Mouse (Mus musculus): ENCODE measurements around the gene Tas2r134.

The Tas2r134 gene

DNA sequence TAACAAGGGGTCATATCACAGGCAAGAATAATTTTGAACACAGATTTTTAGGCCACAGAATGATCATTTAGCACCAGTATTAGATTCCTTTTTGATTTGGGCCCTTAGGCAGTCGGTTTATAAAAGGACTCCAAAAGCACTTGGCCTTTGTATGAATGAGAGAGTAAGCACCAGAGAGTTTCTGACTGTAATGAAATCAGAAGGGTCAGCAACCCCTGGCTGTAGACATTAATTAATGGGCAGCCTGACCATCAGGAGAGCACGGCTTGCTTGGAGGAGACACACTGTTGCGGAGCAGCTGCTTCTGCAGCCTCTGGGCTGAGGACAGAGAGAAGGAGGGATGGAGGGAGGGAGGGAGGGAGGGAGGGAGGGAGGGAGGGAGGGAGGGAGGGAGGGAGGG is 30.4 kb downstream of the Tas2r134 start:
- no peak for DNase-seq

DNA sequence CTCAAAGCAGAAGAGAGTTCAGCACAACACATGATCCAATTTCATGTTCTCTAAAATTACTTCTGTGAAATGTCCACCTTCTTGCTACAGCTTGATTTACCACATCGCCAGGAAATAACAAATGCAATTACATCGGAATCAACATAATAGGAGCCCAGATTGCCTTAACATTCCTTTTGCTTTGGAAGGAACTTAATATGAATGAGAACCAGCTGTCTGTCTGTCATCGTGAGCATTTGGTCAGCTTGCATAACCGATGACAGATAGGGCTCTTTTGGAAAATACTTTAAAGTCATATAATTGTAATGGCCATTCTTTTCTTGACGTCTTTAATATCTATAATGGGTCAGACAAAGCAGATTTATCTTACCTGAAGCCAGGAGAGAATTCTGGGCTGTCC is 31.0 kb downstream of the Tas2r134 start:
- DNase-seq: no peak

DNA sequence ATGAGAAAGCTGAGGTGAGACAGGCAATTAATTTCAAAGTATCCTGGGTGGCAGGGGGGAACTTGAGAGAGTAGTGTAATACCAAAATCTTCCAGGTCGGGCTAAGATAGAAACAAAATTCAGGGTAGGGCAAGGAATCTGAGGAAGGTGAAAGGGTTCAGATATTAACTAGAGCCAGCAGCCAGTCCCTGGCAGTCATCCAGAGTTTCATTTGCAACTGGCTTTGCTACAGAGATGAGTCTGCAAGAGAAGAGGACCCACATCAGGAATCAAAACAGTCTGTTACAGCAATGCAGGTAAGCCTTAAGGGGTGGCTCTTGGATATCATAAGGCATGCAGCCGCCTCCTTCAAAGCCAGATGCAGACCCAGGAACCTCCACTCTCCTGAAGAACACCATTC is 47.0 kb downstream of the Tas2r134 start:
- peak; percentile 51 to 70 for DNase-seq
